Mouse (Mus musculus) midbrain, embryonic 12.5 days (tissue): Measurements from ENCODE around the gene Gm7980. TPM values are rescaled to one million over a fixed set of nuclear protein-coding genes. Genes with fewer than 3 reads are reported as not detected.
"Not testable (repeated sequence)": the region's sequence is repeated elsewhere in the genome, so short reads cannot be mapped to it uniquely, and the experiment has no call there.

ENCODE experiments used
- ATAC-seq: fragments of 200-750 bp; cut with Nextera tagmentation; 2 replicates; pipeline ENCODE4 v1.8.0; 2017; ENCODE audit warnings: low read depth, moderate TSS enrichment, moderate library complexity; ENCODE audit not compliant: low FRiP score
- H3K27ac ChIP-seq: fragments of 300-500 bp; sonication (generic); replicated peaks from 2 replicates; pipeline ENCODE4 v1.5.1; 2016; ENCODE audit warnings: mild to moderate bottlenecking
- H3K27me3 ChIP-seq: fragments of 300-500 bp; sonication (generic); 2 replicates; pipeline ENCODE4 v1.6.1; 2016; ENCODE audit warnings: mild to moderate bottlenecking
- H3K36me3 ChIP-seq: fragments of 300-500 bp; sonication (generic); 2 replicates; pipeline ENCODE4 v1.6.1; 2016
- H3K4me1 ChIP-seq: fragments of 300-500 bp; sonication (generic); 2 replicates; pipeline ENCODE4 v1.6.1; 2016
- H3K4me2 ChIP-seq: fragments of 300-500 bp; sonication (generic); replicated peaks from 2 replicates; pipeline ENCODE4 v1.6.1; 2016; ENCODE audit warnings: mild to moderate bottlenecking, moderate library complexity
- H3K4me3 ChIP-seq: fragments of 300-500 bp; sonication (generic); 2 replicates; pipeline ENCODE4 v1.5.1; 2016; ENCODE audit warnings: mild to moderate bottlenecking
- H3K9ac ChIP-seq: fragments of 300-500 bp; sonication (generic); replicated peaks from 2 replicates; pipeline ENCODE4 v1.6.1; 2016; ENCODE audit warnings: mild to moderate bottlenecking, moderate library complexity
- H3K9me3 ChIP-seq: fragments of 300-500 bp; sonication (generic); 2 replicates; pipeline ENCODE4 v1.6.1; 2016; ENCODE audit warnings: mild to moderate bottlenecking
- WGBS: fragments of 180-500 bp; shearing (Covaris S2); methylation state at CpG from one replicate; pipeline ENCODE4 v1.1.7; 2016; 5-methylcytosine and 5-hydroxymethylcytosine counted together
- polyA plus RNA-seq: library from polyadenylated mRNA; unstranded; fragments of >200 nt; fragmentation: Nextera tagmentation; extraction: Ambion mirVana; gene quantifications from 2 replicates; pipeline ENCODE4 v1.2.1, GENCODE M21; 2016

Gm7980 gene
- not detected in 2 replicates for polyA plus RNA-seq

DNA sequence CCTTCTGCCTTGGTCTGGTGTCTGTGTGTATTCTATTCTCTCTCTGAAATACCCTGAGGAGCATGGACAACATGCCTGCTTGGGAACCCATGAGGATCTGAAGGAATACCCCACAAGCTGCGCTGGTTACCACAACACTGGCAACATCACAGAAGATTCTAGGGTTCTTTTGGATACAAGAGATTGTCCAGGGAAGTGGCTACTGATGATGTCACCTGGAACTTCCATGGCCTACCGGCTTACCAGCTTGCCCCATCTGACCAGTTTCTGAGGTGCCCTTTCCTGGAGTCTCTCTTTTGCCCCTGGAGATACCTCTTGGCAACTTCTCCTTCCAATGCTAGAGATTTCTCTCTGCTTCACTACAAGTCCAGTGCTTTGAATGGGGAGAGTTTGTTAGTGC lies at the start of gene Gm7980:
Gene Gm7980, minus strand, starts transcription at position 101 of the 400 bp plus-strand sequence.
- not testable (repeated sequence) for H3K27me3 ChIP-seq, H3K4me1 ChIP-seq, H3K9me3 ChIP-seq, H3K4me3 ChIP-seq, H3K4me2 ChIP-seq, H3K27ac ChIP-seq, H3K9ac ChIP-seq, ATAC-seq, H3K36me3 ChIP-seq
- no CpG with 5 or more reads among the region's 2 CpGs for WGBS

GRCm38 (mm10) chr14:41943695-41944094 lies 36.6 kb upstream of the Gm7980 start, which contains the start of gene 1700024B05Rik:
1700024B05Rik (plus strand) TSS chr14:41943995.
- 81% methylated on average over 2 of the region's 2 CpGs for WGBS
- H3K4me2 ChIP-seq, H3K4me3 ChIP-seq, H3K9ac ChIP-seq, H3K9me3 ChIP-seq, H3K27ac ChIP-seq, H3K36me3 ChIP-seq, ATAC-seq, H3K27me3 ChIP-seq, H3K4me1 ChIP-seq: not testable (repeated sequence)

DNA sequence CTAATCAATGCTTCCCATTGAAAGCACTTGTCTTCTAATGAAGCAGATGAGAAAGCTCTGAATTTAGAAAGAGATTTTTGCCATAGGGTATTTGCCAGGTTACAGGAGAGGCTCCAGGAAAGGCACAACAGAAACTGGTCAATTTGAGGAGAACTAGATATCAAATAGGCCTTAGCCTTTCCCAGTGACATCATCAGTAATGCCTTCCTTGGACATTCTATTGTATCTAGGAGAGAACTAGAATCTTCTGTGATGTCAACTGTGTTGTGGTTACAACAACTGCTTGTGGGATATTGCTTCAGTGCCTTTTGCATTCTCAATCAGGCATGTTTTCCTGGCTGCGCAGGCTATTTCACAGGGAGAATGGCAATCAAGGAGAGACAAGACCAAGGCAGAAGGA lies 17.6 kb upstream of the Gm7980 start, which contains the start of gene 1700049E17Rik1:
Gene 1700049E17Rik1, plus strand, starts transcription at position 301 of the 400 bp plus-strand sequence.
- not testable (repeated sequence) for H3K27ac ChIP-seq, H3K4me1 ChIP-seq, H3K36me3 ChIP-seq, H3K9me3 ChIP-seq, H3K4me2 ChIP-seq, H3K4me3 ChIP-seq, H3K9ac ChIP-seq, H3K27me3 ChIP-seq, ATAC-seq
- no CpG with 5 or more reads among the region's 1 CpGs for WGBS

Other genes starting within 250 kb of the Gm7980 start
- not detected in 2 replicates for gene Gm8068, start 205.4 kb downstream of the Gm7980 start, polyA plus RNA-seq
- gene Gm7929, start 156.7 kb downstream of the Gm7980 start, polyA plus RNA-seq = not detected in 2 replicates
- gene Gm47189, start 134.8 kb downstream of the Gm7980 start, polyA plus RNA-seq = not detected in 2 replicates
- gene 1700049E17Rik1, start 17.7 kb upstream of the Gm7980 start, polyA plus RNA-seq = not detected in 2 replicates
- not detected in 2 replicates for gene 1700024B05Rik, start 36.7 kb upstream of the Gm7980 start, polyA plus RNA-seq
- not detected in 2 replicates for gene Gm6401, start 60.6 kb upstream of the Gm7980 start, polyA plus RNA-seq
- not detected in 2 replicates for gene Gm3543, start 76.0 kb upstream of the Gm7980 start, polyA plus RNA-seq
- gene Gm7951, start 210.1 kb upstream of the Gm7980 start, polyA plus RNA-seq = not detected in 2 replicates